Comparison of ENCODE assay signal across 8 mouse cellular contexts in genomic region chr7:19175708-19176515, GRCm38 (mm10). TPM values are rescaled to one million over a fixed set of nuclear protein-coding genes. Genes with fewer than 3 reads are reported as not detected.
DNase-seq lines count a peak whose midpoint lies in the region; ATAC-seq and TF ChIP-seq lines count a peak whose summit lies in the region.

Gene Eml2 (plus strand): TSS chr7:19176421.

- WGBS in kidney, adult 2 months: 3% methylated on average over 30 of the region's 30 CpGs
- WGBS in limb, embryonic 10.5 days: under 1% methylated on average over 30 of the region's 30 CpGs
- WGBS in midbrain, embryonic 14.5 days: under 1% methylated on average over 30 of the region's 30 CpGs

- TF ChIP-seq POLR2A in kidney, adult 2 months (IDR thresholded peaks at IDR 0.05; ENCODE audit: low read depth, low read length): no peak

- ATAC-seq in granulocyte monocyte progenitor cell, adult 5-6 weeks (replicated peaks; ENCODE audit: poor library complexity, severe bottlenecking): peak; percentile 65
- peak; percentile 93 for ATAC-seq in midbrain, embryonic 14.5 days (ENCODE audit: low FRiP score, low TSS enrichment)

- TF ChIP-seq CTCF in kidney, adult 2 months (conservative IDR thresholded peaks at IDR 0.05; ENCODE audit: insufficient read depth, insufficient read length, low read depth, low read length): no peak

- no peaks in the 10 kb centered on the region for H3K9me3 ChIP-seq in limb, embryonic 10.5 days (replicated peaks)
- 0 out of 2 replicates have a peak, but pooled peaks cover 3% of the 10 kb centered on the region for H3K9me3 ChIP-seq in midbrain, embryonic 14.5 days (ENCODE audit: control insufficient read depth, low read length)

- DNase-seq in heart, adult 11 months: peak; percentile 89
- no peak for DNase-seq in heart, adult 9 months (ENCODE audit: low spot score in 2 of 2)
- DNase-seq in embryo, embryonic 10.5 days (ENCODE audit: low spot score): peak; percentile 82
- peak; percentile 46 for DNase-seq in kidney, adult 2 months
- DNase-seq in limb, embryonic 10.5 days (ENCODE audit: low spot score): no peak
- peak; percentile 92 for DNase-seq in midbrain, embryonic 14.5 days
- DNase-seq in testis, postnatal 10 days (ENCODE audit: low spot score): peak; percentile 74

- H3K4me1 ChIP-seq in kidney, adult 2 months (ENCODE audit: control insufficient read depth, insufficient read depth, low read length): peaks cover 2% of the 10 kb centered on the region; the same call in 1 of the 2 replicates
- H3K4me1 ChIP-seq in limb, embryonic 10.5 days: peaks cover 37% of the 10 kb centered on the region
- H3K4me1 ChIP-seq in midbrain, embryonic 14.5 days (ENCODE audit: control insufficient read depth, insufficient read depth, low read length): peaks cover 28% of the 10 kb centered on the region

- peak within 1 kb of the TSS; percentile 80 for H3K4me2 ChIP-seq in midbrain, embryonic 14.5 days (ENCODE audit: low read length)

- H3K27me3 ChIP-seq in kidney, adult 2 months (replicated peaks; ENCODE audit: control insufficient read depth, insufficient read depth, low read length): no peaks in the 10 kb centered on the region; the same call in none of the 2 replicates
- peaks cover 66% of the 10 kb centered on the region for H3K27me3 ChIP-seq in limb, embryonic 10.5 days (ENCODE audit: low read depth, poor library complexity, severe bottlenecking)
- H3K27me3 ChIP-seq in midbrain, embryonic 14.5 days (ENCODE audit: control insufficient read depth, insufficient read depth, low read length): peaks cover 28% of the 10 kb centered on the region; the same call in 1 of the 2 replicates

- no peak within 1 kb of the TSS for H3K4me3 ChIP-seq in kidney, adult 2 months (ENCODE audit: insufficient read depth, low read depth, low read length)
- peak within 1 kb of the TSS; percentile 47 for H3K4me3 ChIP-seq in limb, embryonic 10.5 days
- H3K4me3 ChIP-seq in midbrain, embryonic 14.5 days (replicated peaks; ENCODE audit: low read depth, low read length): peak within 1 kb of the TSS; percentile 69

- H3K9ac ChIP-seq in midbrain, embryonic 14.5 days (replicated peaks; ENCODE audit: low read length): peak within 1 kb of the TSS; percentile 77

- no peak within 1 kb of the TSS for H3K27ac ChIP-seq in kidney, adult 2 months (ENCODE audit: insufficient read depth, low read depth, low read length)
- no peak within 1 kb of the TSS for H3K27ac ChIP-seq in limb, embryonic 10.5 days
- peak within 1 kb of the TSS; percentile 82 for H3K27ac ChIP-seq in midbrain, embryonic 14.5 days (replicated peaks; ENCODE audit: low read depth, low read length)

- H3K36me3 ChIP-seq in kidney, adult 2 months (ENCODE audit: control insufficient read depth, insufficient read depth, low read length): no peaks in the 10 kb centered on the region
- no peaks in the 10 kb centered on the region for H3K36me3 ChIP-seq in limb, embryonic 10.5 days
- H3K36me3 ChIP-seq in midbrain, embryonic 14.5 days (ENCODE audit: control insufficient read depth, insufficient read depth, low read length): peaks cover 6% of the 10 kb centered on the region; the same call in 1 of the 2 replicates

RNA-seq across cellular contexts. Expression of gene Eml2, which starts in this region (rescaled TPM):
- total RNA-seq in granulocyte monocyte progenitor cell, adult 5-6 weeks (2014; fragmentation: Nextera tagmentation): 4.1 and 18.1 TPM in 2 replicates
- 10.4 and 22.7 TPM in 2 replicates for total RNA-seq in granulocyte monocyte progenitor cell, adult 5-6 weeks (2017)
- 38.8 and 39.0 TPM in 2 replicates for polyA plus RNA-seq in kidney, adult 2 months (2012; rRNA removed)
- 3.2 and 6.4 TPM in 2 replicates for polyA plus RNA-seq in limb, embryonic 10.5 days (2016; fragmentation: Nextera tagmentation; extraction: Ambion mirVana)
- 2.6 and 9.3 TPM in 2 replicates for polyA plus RNA-seq in midbrain, embryonic 14.5 days (2014; fragmentation: Nextera tagmentation; extraction: Ambion mirVana)

Comparison
In these comparisons a context has a peak if more than half of its experiments do, and no peak if none do; other contexts are left out.
1. DNase-seq: peak in heart, adult 11 months (single experiment), embryo, embryonic 10.5 days (single experiment), kidney, adult 2 months (single experiment), midbrain, embryonic 14.5 days (single experiment) and testis, postnatal 10 days (single experiment); none in heart, adult 9 months (0 of 2) and limb, embryonic 10.5 days (single experiment).